Mouse (Mus musculus) layer of hippocampus, adult 2 months (tissue): ENCODE results near the gene Ppp1r14b. TPM values are rescaled to one million over a fixed set of nuclear protein-coding genes. Genes with fewer than 3 reads are reported as not detected.

Experiments used
- DNase-seq, 2 experiments: peaks; one replicate each; pipeline ENCODE4 v3.0.0; 2022; ENCODE audit warnings: low spot score in 2 of 2
- H3K27ac ChIP-seq: fragments of 200-600 bp; 2 replicates; pipeline ENCODE4 v1.8.1; 2022
- H3K4me3 ChIP-seq: fragments of 200-600 bp; 2 replicates; pipeline ENCODE4 v1.8.1; 2022; ENCODE audit warnings: mild to moderate bottlenecking
- CTCF ChIP-seq: fragments of 200-600 bp; conservative IDR thresholded peaks from 2 replicates; pipeline ENCODE4 v1.8.1; 2022; ENCODE audit warnings: antibody characterized with exemption, mild to moderate bottlenecking, moderate library complexity
- long read RNA-seq, 2 experiments: library from polyadenylated mRNA; stranded (forward); transcript quantifications; one replicate each; pipeline ENCODE4 v2.0.0; 2021; ENCODE audit warnings: borderline mapping rate in 2 of 2
- total RNA-seq, 2 experiments: library from RNA; stranded (reverse); gene quantifications; 2 replicates each; pipeline ENCODE4 v1.2.3; 2021

The Ppp1r14b gene
- total RNA-seq: 10 to 100 TPM; 68.2 to 71.4 TPM
- long read RNA-seq, experiment 1, transcript Ppp1r14b-201 (4 exons, 999 nt): major isoform, 22 of 26 reads
- long read RNA-seq, experiment 1, partial matches to known transcripts: 0 of 26 reads
- long read RNA-seq, experiment 1, other reads (novel, unspliced or antisense): 3 of 26 reads
- long read RNA-seq, experiment 2, transcript Ppp1r14b-201 (4 exons, 999 nt): major isoform, 41 of 44 reads
- long read RNA-seq, experiment 2, partial matches to known transcripts: 0 of 44 reads
- long read RNA-seq, experiment 2, other reads (novel, unspliced or antisense): 1 of 44 reads

GRCm38 (mm10) chr19:6974211-6975205, at the start of gene Ppp1r14b:
Gene Ppp1r14b (plus strand): TSS chr19:6974968.
- no peak for TF ChIP-seq CTCF
- H3K27ac ChIP-seq: peak within 1 kb of the TSS; percentile 88
- DNase-seq: peak; percentile 66 to 74
- H3K4me3 ChIP-seq: peak within 1 kb of the TSS; percentile 93

- H3K27ac ChIP-seq: no peak within 1 kb of the TSS
- TF ChIP-seq CTCF: no peak
- H3K4me3 ChIP-seq: peak within 1 kb of the TSS; percentile 26
- no peak for DNase-seq
Observed at GRCm38 (mm10) chr19:6925307-6925573, 49.5 kb upstream of the Ppp1r14b start, which contains the start of gene Catsperz. Gene Catsperz (minus strand): TSS chr19:6925380.

DNA sequence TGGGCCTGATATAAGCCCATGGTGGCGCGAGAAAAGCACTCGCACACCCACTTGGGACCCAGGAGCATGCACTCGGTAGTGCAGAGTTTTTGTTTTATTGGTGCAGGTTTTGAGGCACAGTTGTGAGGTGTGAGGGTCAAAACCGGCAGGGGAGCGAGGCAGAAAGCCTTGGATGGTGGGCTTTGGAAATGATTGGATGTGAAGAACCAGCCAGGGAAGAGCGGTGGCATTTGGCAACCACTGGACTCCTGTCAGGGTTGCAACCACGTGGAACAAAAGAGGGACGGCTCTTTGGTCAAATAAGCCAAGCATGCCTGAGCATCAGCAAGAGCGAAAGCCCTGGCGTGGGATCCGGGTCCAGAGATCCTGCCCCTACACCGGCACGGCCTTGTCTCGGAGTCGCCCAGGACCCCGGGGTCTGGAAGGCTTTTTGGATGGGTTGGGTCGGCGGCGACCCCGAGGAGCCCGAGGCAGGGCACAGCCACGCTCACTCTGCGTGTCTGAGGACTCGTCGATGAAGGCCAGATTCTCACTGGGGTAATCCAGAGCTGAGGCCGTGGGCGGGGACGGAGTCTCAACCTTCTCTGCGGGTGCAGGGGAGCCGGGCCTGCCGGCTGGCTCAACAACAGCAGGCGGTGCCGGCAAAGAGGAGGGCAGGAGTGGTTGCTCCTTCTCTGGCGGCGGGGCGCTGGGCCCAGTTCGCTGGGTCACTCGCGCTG, 49.0 kb upstream of the Ppp1r14b start:
- TF ChIP-seq CTCF: no peak
- H3K27ac ChIP-seq: no peak overlapping the region
- no peak overlapping the region for H3K4me3 ChIP-seq
- DNase-seq: no peak

DNA sequence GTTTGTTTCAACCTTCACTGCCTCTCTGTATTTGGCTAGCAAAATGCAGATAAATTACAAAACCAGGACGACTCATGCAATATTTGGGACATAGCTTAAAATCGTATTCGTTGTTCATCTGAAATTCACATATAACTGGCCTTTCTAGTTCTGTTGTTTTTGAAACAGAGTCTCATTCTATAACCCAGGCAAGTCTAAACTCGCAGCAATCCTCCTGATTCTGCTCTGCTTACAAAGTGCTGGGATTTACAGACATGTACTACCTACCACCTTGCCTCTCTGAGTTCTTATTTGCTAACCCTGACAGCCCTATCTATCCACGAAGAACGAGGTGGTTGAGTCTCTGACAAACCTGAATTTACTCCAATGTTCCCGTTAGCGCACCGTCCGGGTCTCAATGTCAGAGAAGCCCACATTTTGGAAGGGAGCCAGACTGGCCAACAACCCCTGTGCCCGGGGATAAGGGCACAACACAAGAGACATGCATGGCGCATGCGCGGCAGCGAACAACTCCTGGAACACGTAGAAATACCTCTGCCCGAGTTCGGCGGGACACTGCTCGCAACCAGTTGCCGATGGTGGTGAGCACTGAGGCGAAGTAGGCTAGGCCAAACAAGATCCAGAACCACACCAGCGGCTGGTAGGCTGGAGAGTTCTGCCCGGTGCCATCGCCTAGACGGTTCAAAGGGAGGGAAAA, 48.1 kb upstream of the Ppp1r14b start:
- no peak overlapping the region for H3K4me3 ChIP-seq
- DNase-seq: no peak

DNA sequence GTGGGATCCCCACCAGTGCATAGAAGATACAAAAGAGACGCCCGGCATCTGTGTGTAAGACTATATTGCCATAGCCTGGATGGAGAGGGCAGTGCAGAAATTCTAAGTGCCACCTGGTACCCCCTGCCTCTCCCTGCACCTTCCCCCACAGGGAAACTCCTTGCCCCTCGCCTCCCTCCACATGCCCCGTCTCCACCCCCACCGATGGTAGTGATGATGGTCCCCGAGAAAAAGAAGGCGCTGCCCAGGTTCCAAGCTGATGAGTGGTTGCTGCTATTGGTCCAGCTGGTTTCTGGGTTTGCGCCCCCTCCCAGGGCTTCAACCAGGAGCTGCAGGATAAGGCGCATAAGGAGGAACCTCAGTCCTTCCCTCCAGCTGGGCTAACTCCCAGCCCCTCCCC, 46.7 kb upstream of the Ppp1r14b start:
- Histone ChIP-seq H3K4me3 (no peak overlapping the region), H3K27ac (no peak overlapping the region)
- no peak for DNase-seq
- TF ChIP-seq CTCF: no peak

More for the DNA sequence above, 48.1 kb upstream of the Ppp1r14b start:
- TF ChIP-seq CTCF: no peak
- no peak overlapping the region for H3K27ac ChIP-seq

GRCm38 (mm10) chr19:6931002-6931401, 43.8 kb upstream of the Ppp1r14b start:
- DNase-seq: no peak
- TF ChIP-seq CTCF: no peak
- Histone ChIP-seq H3K4me3 (no peak overlapping the region), H3K27ac (no peak overlapping the region)

DNA sequence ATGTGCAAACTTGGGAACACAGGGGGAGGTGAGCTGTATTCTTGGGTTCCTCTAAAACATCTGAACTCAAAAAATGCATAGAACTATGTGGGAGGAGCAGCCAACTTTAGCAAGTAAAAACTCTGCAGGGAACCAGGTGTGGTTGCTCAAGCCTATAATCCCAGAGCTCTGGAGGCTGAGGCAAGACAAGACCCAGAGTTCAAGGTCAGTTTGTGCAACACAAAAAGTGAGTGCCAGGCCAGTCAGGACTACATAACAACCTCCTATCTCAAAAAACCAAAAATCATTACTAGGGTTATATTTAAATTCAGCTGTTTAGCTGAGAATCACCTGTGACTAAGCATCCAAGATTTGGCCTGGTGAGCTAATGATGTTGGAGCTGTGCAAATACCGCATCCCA, 42.8 kb upstream of the Ppp1r14b start:
- Histone ChIP-seq H3K27ac (no peak overlapping the region), H3K4me3 (no peak overlapping the region)
- no peak for DNase-seq
- no peak for TF ChIP-seq CTCF

DNA sequence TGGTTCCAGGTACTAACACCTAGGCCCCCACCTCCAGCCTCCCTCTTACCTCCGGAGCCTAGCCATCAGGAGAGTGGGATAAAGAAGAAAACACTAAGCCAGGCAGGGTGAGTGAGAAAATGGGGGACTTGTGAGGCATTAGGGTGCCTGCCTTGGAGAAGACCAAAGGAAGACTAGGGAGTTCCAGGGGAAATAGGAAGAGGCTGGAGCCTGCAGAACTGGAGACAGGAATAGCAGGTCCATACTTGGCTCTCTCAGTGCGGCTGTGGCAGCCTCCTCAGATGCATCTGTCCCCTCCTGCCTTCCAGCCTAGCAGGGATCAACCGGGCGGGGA, 41.7 kb upstream of the Ppp1r14b start:
- no peak for TF ChIP-seq CTCF
- DNase-seq: no peak
- peak overlapping the region; percentile 64 for H3K4me3 ChIP-seq
- H3K27ac ChIP-seq: peak overlapping the region; percentile 85

GRCm38 (mm10) chr19:6933436-6934194, 41.2 kb upstream of the Ppp1r14b start:
- H3K4me3 ChIP-seq: peak overlapping the region; percentile 64
- no peak for DNase-seq
- H3K27ac ChIP-seq: peak overlapping the region; percentile 85
- TF ChIP-seq CTCF: no peak

DNA sequence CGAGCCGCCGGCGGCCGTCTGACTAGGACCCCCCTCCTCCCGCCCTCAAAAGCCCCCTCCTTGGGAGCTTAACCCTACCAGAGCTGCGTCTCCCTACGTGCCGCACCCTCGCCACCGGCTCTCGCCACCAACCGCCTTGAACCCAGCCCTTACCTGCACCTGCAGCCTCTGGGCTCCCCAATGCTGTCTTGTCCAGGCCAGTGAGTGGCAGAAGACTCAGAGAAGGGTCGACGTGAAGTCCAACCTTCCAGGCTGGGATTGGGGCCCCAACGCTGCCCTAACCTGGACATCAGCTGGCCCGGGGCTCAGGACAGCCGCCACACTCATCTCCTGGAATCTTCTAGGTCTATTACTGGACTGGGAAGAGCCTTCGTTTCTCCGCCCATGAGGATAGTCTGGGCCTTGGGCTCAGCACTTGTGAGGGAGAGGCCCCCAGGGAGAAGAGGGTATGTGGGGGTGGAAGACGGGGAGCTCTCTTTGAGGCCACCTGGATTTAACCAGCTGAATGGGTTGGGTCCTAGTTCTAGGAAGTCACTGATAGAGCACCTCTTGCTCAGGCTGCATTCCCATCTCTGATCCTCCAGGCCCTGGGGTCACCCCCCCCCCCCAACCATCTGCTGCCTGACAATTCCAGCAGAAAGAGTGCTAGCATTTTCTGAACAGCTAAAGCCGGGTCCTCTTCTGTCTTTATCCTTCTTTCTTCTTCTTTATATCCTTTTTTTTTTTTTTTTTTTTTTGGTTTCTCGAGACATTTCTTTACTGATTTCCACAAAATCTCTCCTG, 40.4 kb upstream of the Ppp1r14b start, which contains the start of gene Kcnk4:
Kcnk4 (minus strand) TSS at position 321 of the 783 bp plus-strand sequence.
- TF ChIP-seq CTCF: no peak
- Histone ChIP-seq H3K27ac (peak within 1 kb of the TSS; percentile 85), H3K4me3 (peak within 1 kb of the TSS; percentile 64)
- no peak for DNase-seq

GRCm38 (mm10) chr19:6936299-6936698, 38.5 kb upstream of the Ppp1r14b start:
- DNase-seq: no peak
- TF ChIP-seq CTCF: peak; percentile 73
- Histone ChIP-seq H3K4me3 (no peak overlapping the region), H3K27ac (no peak overlapping the region)
